Mouse (Mus musculus): ENCODE data around the gene Klk1b24.

GRCm38 (mm10) chr7:44197891-44198290, 9.9 kb downstream of the Klk1b24 start, which contains the start of gene Klk1b3:
- TF ChIP-seq CTCF (IDR thresholded peaks at IDR 0.05; ENCODE audit: insufficient read depth, low read length) (no peak), POLR2A (IDR thresholded peaks at IDR 0.05; ENCODE audit: borderline replicate concordance, extremely low read depth, low read depth, low read length) (no peak)
